Mouse (Mus musculus): ENCODE results near the gene Igsf8. TPM values are rescaled to one million over a fixed set of nuclear protein-coding genes. Genes with fewer than 3 reads are reported as not detected.
A peak's percentile ranks its signal among the peaks of the same experiment; 100 is the strongest.

Gene Igsf8
- polyA plus RNA-seq, 2 experiments, result 11.0 to 15.4 TPM

GRCm38 (mm10) chr1:172329131-172329530 lies 67.7 kb downstream of the Igsf8 start, which contains the start of gene Kcnj9:
Gene Kcnj9 (minus strand): TSS chr1:172329318.
- TF ChIP-seq CTCF (IDR thresholded peaks at IDR 0.05; ENCODE audit: low read depth) (no peak), EP300 (IDR thresholded peaks at IDR 0.05; ENCODE audit: low read depth) (no peak)
- Histone ChIP-seq H3K4me3 (ENCODE audit: insufficient read depth in 1 of 2, low read depth in 2 of 2, low read length in 2 of 2) (no peak within 1 kb of the TSS), H3K4me2 (ENCODE audit: low read depth) (no peak within 1 kb of the TSS), H3K9ac (replicated peaks) (no peak within 1 kb of the TSS), H3K9me3 (ENCODE audit: control insufficient read depth, low read length) (no peaks in the 10 kb centered on the region), H3K4me1 (replicated peaks; ENCODE audit: control insufficient read depth in 2 of 2, insufficient read depth in 2 of 2, low read length in 1 of 2) (no peaks in the 10 kb centered on the region), H3K36me3 (replicated peaks; ENCODE audit: control insufficient read depth, insufficient read depth, low read depth) (no peaks in the 10 kb centered on the region), H3K27me3 (ENCODE audit: control insufficient read depth, insufficient read depth, low read length) (peaks cover 32% of the 10 kb centered on the region), H3K27ac (no peak within 1 kb of the TSS)
- DNase-seq (ENCODE audit: low read depth in 3 of 3, low spot score in 3 of 3), result no peak
- no peak for ATAC-seq (ENCODE audit: insufficient read depth)
- WGBS (ENCODE audit: insufficient replicate concordance), result 27% methylated on average over 9 of the region's 9 CpGs

- Histone ChIP-seq H3K27me3 (ENCODE audit: control insufficient read depth, insufficient read depth, low read length) (peaks cover 32% of the 10 kb centered on the region), H3K27ac (no peak overlapping the region), H3K9me3 (ENCODE audit: control insufficient read depth, low read length) (no peaks in the 10 kb centered on the region), H3K9ac (replicated peaks) (no peak overlapping the region), H3K4me2 (ENCODE audit: low read depth) (no peak overlapping the region), H3K4me3 (ENCODE audit: insufficient read depth in 1 of 2, low read depth in 2 of 2, low read length in 2 of 2) (no peak overlapping the region), H3K4me1 (replicated peaks; ENCODE audit: control insufficient read depth in 2 of 2, insufficient read depth in 2 of 2, low read length in 1 of 2) (no peaks in the 10 kb centered on the region), H3K36me3 (replicated peaks; ENCODE audit: control insufficient read depth, insufficient read depth, low read depth) (no peaks in the 10 kb centered on the region)
- DNase-seq (ENCODE audit: low read depth in 3 of 3, low spot score in 3 of 3) (no peak), ATAC-seq (ENCODE audit: insufficient read depth) (no peak)
- WGBS (ENCODE audit: insufficient replicate concordance), result 54% methylated on average over 6 of the region's 6 CpGs
- TF ChIP-seq EP300 (IDR thresholded peaks at IDR 0.05; ENCODE audit: low read depth) (no peak), CTCF (IDR thresholded peaks at IDR 0.05; ENCODE audit: low read depth) (no peak)
Observed at GRCm38 (mm10) chr1:172329616-172330015, 68.2 kb downstream of the Igsf8 start.

GRCm38 (mm10) chr1:172331422-172331947 lies 70.0 kb downstream of the Igsf8 start:
- DNase-seq (ENCODE audit: low read depth in 3 of 3, low spot score in 3 of 3) (no peak), ATAC-seq (ENCODE audit: insufficient read depth) (no peak)
- H3K36me3 ChIP-seq (replicated peaks; ENCODE audit: control insufficient read depth, insufficient read depth, low read depth), result no peaks in the 10 kb centered on the region
- no peaks in the 10 kb centered on the region for H3K9me3 ChIP-seq (ENCODE audit: control insufficient read depth, low read length)
- TF ChIP-seq EP300 (IDR thresholded peaks at IDR 0.05; ENCODE audit: low read depth) (no peak), CTCF (IDR thresholded peaks at IDR 0.05; ENCODE audit: low read depth) (no peak)
- H3K9ac ChIP-seq (replicated peaks), result no peak overlapping the region
- no peak overlapping the region for H3K4me2 ChIP-seq (ENCODE audit: low read depth)
- H3K27ac ChIP-seq, result no peak overlapping the region
- H3K4me3 ChIP-seq (ENCODE audit: insufficient read depth in 1 of 2, low read depth in 2 of 2, low read length in 2 of 2), result no peak overlapping the region
- 40% methylated on average over 8 of the region's 8 CpGs for WGBS (ENCODE audit: insufficient replicate concordance)
- peaks cover 16% of the 10 kb centered on the region for H3K27me3 ChIP-seq (ENCODE audit: control insufficient read depth, insufficient read depth, low read length)
- no peaks in the 10 kb centered on the region for H3K4me1 ChIP-seq (replicated peaks; ENCODE audit: control insufficient read depth in 2 of 2, insufficient read depth in 2 of 2, low read length in 1 of 2)

- H3K27me3 ChIP-seq (ENCODE audit: control insufficient read depth, insufficient read depth, low read length), result peaks cover 9% of the 10 kb centered on the region
- H3K4me2 ChIP-seq (ENCODE audit: low read depth), result no peak overlapping the region
- ATAC-seq (ENCODE audit: insufficient read depth) (no peak), DNase-seq (ENCODE audit: low read depth in 3 of 3, low spot score in 3 of 3) (no peak)
- H3K27ac ChIP-seq, result no peak overlapping the region
- no peak overlapping the region for H3K9ac ChIP-seq (replicated peaks)
- no peak for TF ChIP-seq EP300 (IDR thresholded peaks at IDR 0.05; ENCODE audit: low read depth)
- no peak for TF ChIP-seq CTCF (IDR thresholded peaks at IDR 0.05; ENCODE audit: low read depth)
- H3K36me3 ChIP-seq (replicated peaks; ENCODE audit: control insufficient read depth, insufficient read depth, low read depth), result no peaks in the 10 kb centered on the region
- no peaks in the 10 kb centered on the region for H3K9me3 ChIP-seq (ENCODE audit: control insufficient read depth, low read length)
- H3K4me1 ChIP-seq (replicated peaks; ENCODE audit: control insufficient read depth in 2 of 2, insufficient read depth in 2 of 2, low read length in 1 of 2), result no peaks in the 10 kb centered on the region
- 44% methylated on average over 2 of the region's 2 CpGs for WGBS (ENCODE audit: insufficient replicate concordance)
- H3K4me3 ChIP-seq (ENCODE audit: insufficient read depth in 1 of 2, low read depth in 2 of 2, low read length in 2 of 2), result no peak overlapping the region
Observed at GRCm38 (mm10) chr1:172332925-172333324, 71.5 kb downstream of the Igsf8 start.

- WGBS (ENCODE audit: insufficient replicate concordance), result 25% methylated on average over 3 of the region's 3 CpGs
- H3K36me3 ChIP-seq (replicated peaks; ENCODE audit: control insufficient read depth, insufficient read depth, low read depth), result no peaks in the 10 kb centered on the region
- H3K9me3 ChIP-seq (ENCODE audit: control insufficient read depth, low read length), result no peaks in the 10 kb centered on the region
- no peaks in the 10 kb centered on the region for H3K4me1 ChIP-seq (replicated peaks; ENCODE audit: control insufficient read depth in 2 of 2, insufficient read depth in 2 of 2, low read length in 1 of 2)
- ATAC-seq (ENCODE audit: insufficient read depth) (no peak), DNase-seq (ENCODE audit: low read depth in 3 of 3, low spot score in 3 of 3) (no peak)
- no peak for TF ChIP-seq EP300 (IDR thresholded peaks at IDR 0.05; ENCODE audit: low read depth)
- peak; percentile 32; the same call in 1 of the 2 replicates for TF ChIP-seq CTCF (IDR thresholded peaks at IDR 0.05; ENCODE audit: low read depth)
- no peak overlapping the region for H3K9ac ChIP-seq (replicated peaks)
- peaks cover 11% of the 10 kb centered on the region for H3K27me3 ChIP-seq (ENCODE audit: control insufficient read depth, insufficient read depth, low read length)
- no peak overlapping the region for H3K4me2 ChIP-seq (ENCODE audit: low read depth)
- H3K27ac ChIP-seq, result no peak overlapping the region
- H3K4me3 ChIP-seq (ENCODE audit: insufficient read depth in 1 of 2, low read depth in 2 of 2, low read length in 2 of 2), result no peak overlapping the region
Observed at GRCm38 (mm10) chr1:172333512-172333911, 72.1 kb downstream of the Igsf8 start.
